Mouse (Mus musculus): ENCODE measurements around the gene Il10. TPM values are rescaled to one million over a fixed set of nuclear protein-coding genes. Genes with fewer than 3 reads are reported as not detected.

Gene Il10
- polyA plus RNA-seq, 1 experiment from 2014 or later: not detected

- WGBS: 87% methylated on average over 7 of the region's 7 CpGs
- Histone ChIP-seq H3K27ac (ENCODE audit: low read length) (no peak overlapping the region), H3K9ac (replicated peaks; ENCODE audit: low read length) (no peak overlapping the region), H3K4me3 (ENCODE audit: low read length) (no peak overlapping the region), H3K36me3 (ENCODE audit: insufficient read depth, low read length) (no peaks in the 10 kb centered on the region; the same call in 1 of the 2 replicates), H3K27me3 (ENCODE audit: insufficient read depth, low read length) (no peaks in the 10 kb centered on the region), H3K4me1 (ENCODE audit: insufficient read depth, low read length) (peaks cover 16% of the 10 kb centered on the region), H3K9me3 (ENCODE audit: low read length) (no peaks in the 10 kb centered on the region), H3K4me2 (replicated peaks; ENCODE audit: low read depth, low read length) (no peak overlapping the region)
- no peak for ATAC-seq (ENCODE audit: low FRiP score, low TSS enrichment)
These were observed 49.4 kb downstream of the Il10 start for GRCm38 (mm10) chr1:131069010-131069409.

GRCm38 (mm10) chr1:131072376-131072990 is 52.8 kb downstream of the Il10 start:
- no peak overlapping the region for H3K4me2 ChIP-seq (replicated peaks; ENCODE audit: low read depth, low read length)
- H3K27ac ChIP-seq (ENCODE audit: low read length): no peak overlapping the region
- no peak for ATAC-seq (ENCODE audit: low FRiP score, low TSS enrichment)
- no peaks in the 10 kb centered on the region for H3K27me3 ChIP-seq (ENCODE audit: insufficient read depth, low read length)
- no peaks in the 10 kb centered on the region; the same call in 1 of the 2 replicates for H3K36me3 ChIP-seq (ENCODE audit: insufficient read depth, low read length)
- no peaks in the 10 kb centered on the region for H3K9me3 ChIP-seq (ENCODE audit: low read length)
- H3K4me3 ChIP-seq (ENCODE audit: low read length): no peak overlapping the region
- 84% methylated on average over 7 of the region's 7 CpGs for WGBS
- H3K9ac ChIP-seq (replicated peaks; ENCODE audit: low read length): no peak overlapping the region
- H3K4me1 ChIP-seq (ENCODE audit: insufficient read depth, low read length): peaks cover 38% of the 10 kb centered on the region

- no peaks in the 10 kb centered on the region for H3K27me3 ChIP-seq (ENCODE audit: insufficient read depth, low read length)
- H3K9ac ChIP-seq (replicated peaks; ENCODE audit: low read length): no peak overlapping the region
- H3K36me3 ChIP-seq (ENCODE audit: insufficient read depth, low read length): no peaks in the 10 kb centered on the region; the same call in 1 of the 2 replicates
- no peak for ATAC-seq (ENCODE audit: low FRiP score, low TSS enrichment)
- H3K4me1 ChIP-seq (ENCODE audit: insufficient read depth, low read length): peaks cover 45% of the 10 kb centered on the region
- H3K27ac ChIP-seq (ENCODE audit: low read length): no peak overlapping the region
- H3K4me2 ChIP-seq (replicated peaks; ENCODE audit: low read depth, low read length): no peak overlapping the region
- H3K9me3 ChIP-seq (ENCODE audit: low read length): no peaks in the 10 kb centered on the region
- H3K4me3 ChIP-seq (ENCODE audit: low read length): no peak overlapping the region
- 76% methylated on average over 8 of the region's 8 CpGs for WGBS
These were observed 54.9 kb downstream of the Il10 start for GRCm38 (mm10) chr1:131074524-131074938.

Other genes starting within 250 kb of the Il10 start
- gene Fcamr, start 218.9 kb upstream of the Il10 start, polyA plus RNA-seq (2015; fragmentation: Nextera tagmentation; extraction: Ambion mirVana): not detected in 2 replicates
- not detected in 2 replicates for gene Pigr, start 193.2 kb upstream of the Il10 start, polyA plus RNA-seq (2015; fragmentation: Nextera tagmentation; extraction: Ambion mirVana)
- gene Fcmr, start 154.2 kb upstream of the Il10 start, polyA plus RNA-seq (2015; fragmentation: Nextera tagmentation; extraction: Ambion mirVana): 0.36 TPM in 1 of 2 replicates, not detected in the other
- gene Il24, start 132.4 kb upstream of the Il10 start, polyA plus RNA-seq (2015; fragmentation: Nextera tagmentation; extraction: Ambion mirVana): not detected in 2 replicates
- not detected in 2 replicates for gene Il20, start 108.4 kb upstream of the Il10 start, polyA plus RNA-seq (2015; fragmentation: Nextera tagmentation; extraction: Ambion mirVana)
- 0.17 TPM in 1 of 2 replicates, not detected in the other for gene Il19, start 79.7 kb upstream of the Il10 start, polyA plus RNA-seq (2015; fragmentation: Nextera tagmentation; extraction: Ambion mirVana)
- 26.5 and 43.9 TPM in 2 replicates for gene Mapkapk2, start 78.0 kb downstream of the Il10 start, polyA plus RNA-seq (2015; fragmentation: Nextera tagmentation; extraction: Ambion mirVana)
- gene Dyrk3, start 118.5 kb downstream of the Il10 start, polyA plus RNA-seq (2015; fragmentation: Nextera tagmentation; extraction: Ambion mirVana): 5.9 and 6.1 TPM in 2 replicates
- 70.0 and 70.5 TPM in 2 replicates for gene Eif2d, start 133.3 kb downstream of the Il10 start, polyA plus RNA-seq (2015; fragmentation: Nextera tagmentation; extraction: Ambion mirVana)
- gene Rassf5, start 225.4 kb downstream of the Il10 start, polyA plus RNA-seq (2015; fragmentation: Nextera tagmentation; extraction: Ambion mirVana): 2.6 and 3.1 TPM in 2 replicates

All from kidney, embryonic 16.5 days (tissue).